Mouse (Mus musculus) common myeloid progenitor, adult 5-6 weeks (primary cell): ENCODE results near the gene Tet2. TPM values are rescaled to one million over a fixed set of nuclear protein-coding genes. Genes with fewer than 3 reads are reported as not detected.
"Not testable (repeated sequence)": the region's sequence is repeated elsewhere in the genome, so short reads cannot be mapped to it uniquely, and the experiment has no call there.

Source experiments
- ATAC-seq: replicated peaks from 2 replicates; pipeline ENCODE4 v1.8.0; 2016; ENCODE audit warnings: low read depth, mild to moderate bottlenecking, moderate TSS enrichment, inconsistent platforms; ENCODE audit not compliant: poor library complexity, severe bottlenecking
- total RNA-seq: library from RNA; stranded (forward); fragments of 200-1000, 187-1606 nt; gene quantifications from 2 replicates; pipeline ENCODE4 v1.2.3, GENCODE M21; 2017

Tet2 gene
- total RNA-seq, 1 experiment from 2014 or later = 51.5 TPM

DNA sequence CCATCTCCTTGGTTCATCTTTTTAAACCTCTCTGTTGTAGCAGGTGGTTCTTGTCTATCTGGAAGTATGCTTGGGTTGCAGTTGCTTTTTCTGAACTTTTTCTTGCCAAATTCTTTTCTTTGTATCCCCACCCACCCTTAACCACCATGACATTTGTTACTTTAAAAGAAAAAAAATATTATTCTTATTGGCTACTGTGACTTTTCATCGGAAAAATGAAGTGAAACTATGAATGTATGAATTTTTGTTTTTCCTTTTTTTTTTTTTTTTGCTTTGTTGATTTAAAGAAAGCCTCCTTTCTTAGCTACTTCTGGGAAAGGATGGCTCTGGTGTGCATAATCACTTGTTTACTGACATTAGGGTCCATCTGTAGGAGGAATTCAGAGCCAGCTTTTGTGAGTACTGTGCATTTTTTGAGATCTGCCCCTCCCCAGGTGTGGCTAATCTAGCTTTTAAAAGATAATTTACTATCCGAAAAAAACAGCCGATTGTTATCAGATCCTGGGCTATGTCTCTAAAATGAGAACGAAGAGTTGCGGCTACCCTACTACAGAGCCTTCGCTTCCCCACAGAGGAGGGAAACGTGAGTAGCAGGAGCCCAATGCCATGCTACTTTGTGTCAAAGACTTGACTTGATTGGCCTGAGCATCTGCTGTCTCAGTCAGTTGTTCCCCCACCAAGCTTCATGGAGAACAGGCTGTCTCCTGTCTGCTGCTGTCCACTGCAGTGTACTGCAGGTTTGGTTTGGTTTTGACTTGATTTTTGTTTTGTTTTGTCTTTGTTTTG lies 4.6 kb upstream of the Tet2 start:
- no peak for ATAC-seq

DNA sequence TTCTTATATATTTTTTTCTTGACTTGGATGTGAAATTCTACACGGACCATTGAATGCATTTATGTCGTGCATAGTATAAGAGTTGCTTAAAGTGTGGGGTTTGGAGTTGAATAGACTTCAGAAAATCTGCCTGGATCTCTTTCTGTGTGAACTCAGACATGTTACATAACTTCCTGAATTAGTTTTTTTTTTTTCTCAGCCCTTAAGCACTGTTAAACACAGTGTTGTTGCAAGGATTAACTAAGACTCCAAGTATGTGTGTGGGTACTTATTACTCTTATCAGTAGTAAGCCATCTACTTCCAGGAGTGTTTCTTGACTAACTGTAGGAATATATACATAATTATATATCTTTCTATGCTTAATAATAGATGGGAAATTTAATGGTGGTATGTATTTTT lies 3.7 kb upstream of the Tet2 start:
- ATAC-seq = no peak

DNA sequence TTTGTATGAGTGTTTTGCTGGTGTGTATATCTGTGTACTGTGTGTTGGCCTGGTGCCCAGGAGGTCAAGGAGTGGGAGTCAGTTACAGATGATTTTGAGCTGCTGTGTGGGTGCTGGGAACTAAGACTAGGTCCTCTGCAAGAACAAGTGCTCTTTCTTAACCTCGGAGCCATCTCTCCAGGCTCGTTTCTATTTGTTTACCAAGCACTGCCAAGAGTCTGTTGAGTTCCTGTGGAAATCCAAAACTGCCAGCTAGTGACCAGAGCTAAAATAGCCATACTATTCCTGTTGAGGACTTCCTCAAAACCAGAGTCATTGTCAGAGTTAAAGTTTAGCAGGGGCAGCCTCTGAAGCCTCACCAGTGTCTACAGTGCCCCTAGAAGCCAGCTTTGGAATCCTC lies 1.9 kb upstream of the Tet2 start:
- ATAC-seq = no peak

DNA sequence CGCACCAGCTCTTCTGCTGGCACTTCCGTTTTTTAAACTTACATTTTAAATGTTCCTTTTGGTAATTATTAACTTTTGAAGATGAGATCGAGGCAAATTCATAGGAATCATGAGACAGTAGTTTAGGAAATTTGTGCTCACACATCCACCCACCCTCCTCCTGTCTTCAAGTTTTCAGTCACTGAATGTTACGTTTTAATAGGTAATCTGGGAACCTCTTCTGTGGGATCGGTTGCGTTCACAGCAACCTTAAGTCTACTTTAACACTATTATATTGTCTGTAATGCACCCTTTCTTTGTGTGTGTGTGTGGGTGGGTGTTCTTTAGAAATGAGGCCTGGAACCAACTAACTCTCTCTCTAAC lies 346 bp upstream of the Tet2 start:
- no peak for ATAC-seq

DNA sequence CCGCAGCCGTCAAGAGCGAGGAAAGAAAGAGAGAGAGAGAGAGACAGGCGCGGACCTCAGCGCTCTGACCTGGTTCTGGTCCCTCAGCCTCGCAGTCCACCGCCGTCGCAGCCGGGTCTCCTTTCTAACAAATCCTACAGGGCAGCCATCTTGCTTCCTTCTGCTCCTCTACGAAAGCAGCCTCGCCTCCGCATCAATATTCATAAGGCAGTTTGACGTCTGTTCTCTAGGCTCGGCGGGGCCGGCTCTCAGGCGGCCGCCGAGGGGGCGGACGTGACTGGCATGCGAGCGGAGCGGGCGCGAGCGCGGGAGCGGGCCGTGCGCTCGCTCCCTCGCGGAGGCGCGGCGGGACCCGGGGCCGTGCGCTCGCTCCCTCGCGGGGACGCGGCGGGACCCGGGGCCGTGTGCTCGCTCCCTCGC lies 798 bp downstream of the Tet2 start:
- ATAC-seq = peak; percentile 78

DNA sequence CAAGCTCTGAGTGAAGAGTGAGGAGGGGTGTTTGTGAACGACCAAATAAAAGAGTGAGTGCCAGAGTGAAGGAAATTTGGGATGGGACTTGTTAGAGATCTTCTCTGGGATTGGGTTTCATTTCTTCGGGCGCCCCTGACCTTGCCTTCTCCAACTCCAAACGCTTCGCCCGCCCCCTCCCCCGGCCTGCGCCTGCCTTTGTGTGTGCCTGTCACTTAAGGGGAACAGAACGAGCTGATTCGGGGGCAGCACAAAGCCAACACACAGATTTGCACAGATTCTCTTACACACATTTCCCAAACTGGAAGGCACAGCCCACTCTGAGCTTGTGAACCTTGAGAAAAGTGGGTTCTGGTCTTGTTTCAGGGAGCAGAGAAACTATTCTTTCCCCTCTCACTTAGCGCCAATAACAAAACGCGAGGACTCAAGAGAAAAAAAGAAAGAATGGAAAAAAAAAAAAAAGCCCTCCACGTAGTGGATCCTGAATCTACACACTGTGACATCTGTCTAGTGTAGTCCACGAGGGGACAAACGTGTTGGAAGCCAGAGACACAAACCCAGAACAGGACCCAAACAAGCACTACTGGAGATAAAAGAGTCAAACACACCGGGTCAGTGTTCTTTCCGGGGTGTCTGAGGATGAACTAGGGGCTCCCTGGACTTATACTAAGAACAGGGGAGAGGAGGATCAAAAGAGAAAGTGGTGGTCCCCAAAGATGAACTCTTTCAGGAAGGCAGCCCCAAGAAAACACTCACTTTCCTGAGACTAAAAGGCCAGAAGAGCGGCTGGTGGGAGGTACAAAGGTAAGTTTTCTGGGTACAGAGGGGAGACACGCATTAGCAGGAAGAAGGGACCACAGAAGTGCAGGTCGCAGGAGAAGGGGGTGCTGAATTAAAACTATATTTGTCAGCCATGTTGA lies 1.6 kb downstream of the Tet2 start:
- 0 out of 2 replicates have a peak, but pooled peaks have one; percentile 16 for ATAC-seq

DNA sequence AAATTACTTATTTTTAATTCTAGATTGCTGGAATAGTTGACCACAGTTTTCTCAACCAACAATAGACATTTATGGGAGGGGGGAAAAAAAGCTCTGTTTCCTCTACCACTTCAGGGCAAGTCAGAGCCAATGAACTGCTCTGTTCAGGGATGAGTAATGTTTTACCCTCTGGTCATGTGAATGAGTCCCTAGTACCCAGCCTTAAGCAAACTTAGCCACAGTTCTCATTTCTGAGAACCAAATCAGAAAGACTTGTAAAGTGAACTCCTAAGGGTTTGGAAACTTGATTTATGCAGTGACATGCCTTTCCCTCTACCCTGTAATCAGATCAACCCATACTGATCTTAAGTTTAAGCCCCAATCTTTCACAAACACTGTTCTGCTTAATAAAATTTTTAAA lies 2.9 kb downstream of the Tet2 start:
- ATAC-seq = no peak

DNA sequence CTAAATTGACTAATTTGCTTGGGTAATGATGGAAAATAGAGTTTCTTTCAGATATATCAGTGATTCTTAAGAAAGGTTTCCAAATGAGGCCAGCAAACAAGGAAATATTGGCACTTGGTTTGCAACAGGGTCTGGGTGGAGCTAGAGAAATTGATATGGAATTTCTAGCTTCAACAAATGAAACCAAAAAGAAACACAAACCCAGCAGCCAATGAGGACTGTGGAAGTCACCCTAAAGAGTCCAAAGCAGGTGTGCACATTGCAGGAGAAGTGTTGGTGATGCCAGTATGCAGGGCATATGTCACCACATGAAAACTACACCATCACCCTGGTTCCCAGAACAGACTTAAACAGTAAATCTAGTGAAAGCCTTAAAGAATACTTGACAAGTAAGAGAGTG lies 3.9 kb downstream of the Tet2 start:
- ATAC-seq = no peak

DNA sequence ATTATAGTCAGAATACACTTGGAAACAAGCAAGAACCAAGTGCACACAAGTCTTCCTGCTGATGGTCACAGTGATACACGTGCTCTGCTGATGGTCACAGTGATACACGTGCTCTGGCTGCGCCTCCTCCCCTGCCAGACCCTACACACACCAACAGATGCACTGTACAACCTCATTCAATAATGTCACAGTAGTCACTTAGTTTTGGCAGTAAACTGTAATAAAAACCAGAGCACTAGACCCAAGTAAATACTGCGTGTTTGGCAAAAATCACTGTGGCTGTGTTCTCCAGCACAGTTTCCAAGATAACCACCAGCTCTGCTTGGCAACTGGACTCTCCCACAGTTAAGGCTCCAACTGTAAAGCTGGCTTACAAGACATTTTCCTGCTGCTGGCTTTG lies 4.9 kb downstream of the Tet2 start:
- no peak for ATAC-seq

DNA sequence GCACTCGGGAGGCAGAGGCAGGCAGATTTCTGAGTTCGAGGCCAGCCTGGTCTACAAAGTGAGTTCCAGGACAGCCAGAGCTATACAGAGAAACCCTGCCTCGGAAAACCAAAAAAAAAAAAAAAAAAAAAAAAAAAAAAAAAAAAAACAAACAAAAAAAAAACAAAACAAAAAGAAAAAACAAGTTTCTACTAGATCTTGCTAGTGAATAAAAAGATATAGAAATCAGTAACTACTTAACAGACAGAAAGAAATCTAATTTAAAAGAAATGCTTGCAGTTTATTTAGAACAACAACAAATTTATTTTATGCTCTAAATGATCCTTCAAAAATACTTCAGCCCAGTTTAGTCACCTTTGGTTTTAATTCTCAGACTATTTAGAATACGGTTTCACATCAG lies 6.4 kb downstream of the Tet2 start:
- not testable (repeated sequence) for ATAC-seq

DNA sequence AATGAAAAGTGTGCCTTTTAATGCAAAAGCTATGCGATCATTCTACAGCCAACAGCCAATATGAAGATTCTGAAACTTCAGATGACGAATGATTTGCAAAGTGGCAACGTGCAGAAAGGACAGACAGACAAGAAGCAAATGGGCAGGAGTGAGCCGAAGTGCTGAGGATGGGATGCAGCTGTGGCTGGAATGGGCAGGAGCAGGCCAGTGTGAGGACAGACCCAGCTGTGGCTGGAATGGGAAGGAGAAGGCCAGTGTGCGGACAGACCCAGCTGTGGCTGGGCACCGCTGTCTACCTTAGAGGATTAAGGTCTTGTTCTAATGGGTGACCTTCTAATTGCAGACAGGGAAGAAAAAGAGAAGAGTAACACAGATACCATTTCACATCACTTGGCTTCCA lies 9.3 kb downstream of the Tet2 start:
- ATAC-seq = no peak

DNA sequence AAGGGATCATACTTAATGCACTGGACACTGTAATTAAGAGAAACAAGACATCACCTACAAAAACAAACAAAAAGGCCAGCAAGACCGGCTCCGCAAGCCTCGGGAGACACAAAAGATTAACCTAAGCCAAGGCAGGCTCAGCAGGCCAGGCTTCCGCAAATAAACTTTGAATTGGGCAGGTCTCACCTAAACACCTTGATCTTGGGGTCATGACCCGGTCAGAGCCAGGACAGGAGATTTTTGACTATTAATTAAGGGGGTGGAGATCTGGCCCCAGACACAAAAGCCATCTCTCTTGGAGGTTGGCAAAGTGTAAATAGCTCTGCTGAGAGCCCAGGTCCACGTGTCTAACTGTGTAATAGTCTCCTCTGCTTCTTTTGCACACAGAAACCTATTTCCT lies 10.9 kb downstream of the Tet2 start:
- ATAC-seq = no peak

DNA sequence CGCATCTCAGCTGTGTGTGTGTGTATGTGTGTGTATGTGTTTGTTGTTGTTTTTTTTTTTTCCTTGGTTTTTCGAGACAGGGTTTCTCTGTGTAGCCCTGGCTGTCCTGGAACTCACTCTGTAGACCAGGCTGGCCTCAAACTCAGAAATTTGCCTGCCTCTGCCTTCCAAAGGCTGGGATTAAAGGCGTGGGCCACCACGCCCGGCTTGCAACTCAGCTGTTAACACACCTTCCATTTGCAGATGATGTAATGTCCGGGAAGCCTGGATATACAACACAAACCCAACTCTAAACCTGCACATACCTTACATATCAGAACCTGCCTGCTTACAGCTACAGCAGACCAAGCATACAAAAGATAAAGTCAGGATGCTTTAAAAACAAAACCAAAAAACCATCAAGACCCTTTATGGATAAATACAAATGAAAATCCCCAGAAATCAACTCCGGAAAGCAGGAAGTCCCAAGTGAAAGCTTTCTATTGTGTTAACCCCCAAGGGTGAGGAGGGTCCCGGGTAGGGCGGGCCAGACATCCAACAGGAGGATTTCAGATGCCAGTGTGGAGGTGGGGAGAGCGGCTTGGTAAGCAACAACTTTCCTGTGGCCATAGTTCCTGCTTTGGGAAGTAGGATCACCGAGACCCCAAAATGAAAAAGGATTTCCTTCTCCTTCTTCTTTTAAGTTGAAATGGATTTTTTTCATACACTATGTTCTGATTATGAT lies 11.5 kb downstream of the Tet2 start:
- ATAC-seq = no peak

DNA sequence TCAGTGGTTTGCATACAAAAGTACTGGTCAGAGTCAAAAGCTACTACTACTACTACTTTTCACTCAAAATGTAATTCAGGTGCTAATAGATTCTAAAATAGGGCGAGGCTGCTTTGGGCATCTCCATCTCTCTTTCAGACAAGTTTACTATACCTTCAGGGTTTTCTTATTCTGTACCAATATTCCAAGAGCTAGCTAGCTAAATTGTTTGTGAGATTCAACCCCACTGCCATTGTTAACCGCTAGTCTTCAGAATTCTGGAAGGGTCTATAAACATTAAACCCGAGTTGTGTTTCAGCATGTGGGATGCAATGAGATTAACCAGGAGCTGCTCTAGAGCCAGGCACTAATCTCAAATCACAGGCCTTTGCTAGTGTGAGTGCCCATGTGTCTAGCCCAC lies 12.1 kb downstream of the Tet2 start:
- no peak for ATAC-seq

DNA sequence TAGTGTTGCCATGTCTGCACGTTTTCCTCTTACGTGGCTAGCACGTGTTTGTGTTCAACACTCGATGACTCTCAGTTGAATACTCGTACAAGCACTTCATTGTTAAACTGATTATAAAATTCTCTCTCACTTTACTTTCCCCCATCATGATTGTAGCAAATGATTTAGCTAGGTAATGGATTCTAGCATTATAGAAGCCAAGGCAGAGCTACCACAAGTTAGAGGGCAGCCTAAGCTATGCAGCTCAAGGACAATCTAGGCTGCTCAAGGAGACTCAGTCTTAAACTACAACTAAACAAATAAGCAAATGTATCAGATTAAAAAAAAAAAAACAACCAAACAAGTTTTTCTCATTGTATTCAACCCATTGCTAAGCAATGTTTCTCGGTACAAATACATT lies 12.7 kb downstream of the Tet2 start:
- no peak for ATAC-seq

DNA sequence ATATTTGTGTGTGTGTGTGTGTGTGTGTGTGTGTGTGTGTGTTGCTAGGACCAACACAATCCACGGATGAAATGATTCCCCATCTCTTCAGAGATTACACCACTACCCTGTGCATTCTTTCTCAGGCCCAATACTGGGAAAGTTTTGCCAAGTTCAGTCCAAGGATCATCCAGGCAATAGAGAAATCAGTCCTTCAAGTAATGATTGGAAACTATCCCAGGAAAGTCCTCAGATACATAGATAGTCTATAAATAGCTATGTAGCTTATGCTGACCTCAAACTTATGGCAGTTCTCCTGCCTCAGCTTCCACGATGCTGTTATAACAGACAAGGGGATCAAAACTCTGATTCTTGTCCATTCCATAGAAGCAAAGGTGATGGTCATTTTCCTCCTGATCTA lies 13.8 kb downstream of the Tet2 start:
- no peak for ATAC-seq

DNA sequence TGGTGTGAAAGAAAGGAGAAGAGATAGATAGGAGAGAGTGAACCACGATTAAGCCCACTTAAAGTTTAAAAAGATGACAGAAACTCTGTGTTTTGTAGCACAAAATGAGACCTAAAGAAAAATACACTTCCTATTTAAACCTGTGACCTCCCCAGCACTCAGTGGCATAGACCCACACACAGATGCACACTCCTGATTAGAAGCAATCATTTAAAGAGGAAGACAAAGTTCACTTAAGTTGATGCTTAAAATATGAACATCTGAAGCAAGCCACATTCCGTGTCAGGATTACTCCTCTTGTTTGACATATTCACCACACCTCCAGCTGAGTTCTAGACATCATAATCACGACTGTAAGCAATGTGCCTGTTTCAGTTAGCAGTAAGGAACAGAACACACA lies 14.3 kb downstream of the Tet2 start:
- peak; percentile 64 for ATAC-seq

DNA sequence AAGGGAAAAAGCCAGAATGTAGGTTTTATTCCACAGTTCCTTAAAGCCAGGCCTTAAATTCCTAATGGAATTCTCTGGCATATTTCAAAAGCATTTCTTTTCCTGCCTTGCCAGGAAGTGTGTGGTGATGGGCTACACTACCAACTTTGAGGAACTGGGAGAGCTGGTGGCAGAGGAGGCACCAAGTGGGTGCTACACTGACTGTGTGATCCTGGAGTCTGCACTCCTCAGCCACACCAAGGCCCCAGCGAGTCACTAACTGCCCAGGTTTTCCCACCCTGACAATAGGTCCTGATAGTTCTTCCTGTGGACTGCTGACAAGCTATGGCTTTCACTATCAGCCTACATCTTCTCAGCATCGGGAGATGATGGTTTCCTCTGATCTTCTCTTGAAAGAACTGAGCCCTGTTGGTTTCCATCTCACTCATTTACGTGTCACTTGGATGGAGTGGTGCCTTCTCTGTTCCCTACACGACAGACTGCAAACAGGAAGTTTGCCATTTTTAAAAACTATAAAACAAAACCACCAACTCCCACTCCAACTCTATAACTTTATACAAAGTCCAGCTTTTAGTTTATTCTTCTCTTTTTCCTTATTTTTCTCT lies 18.7 kb downstream of the Tet2 start:
- peak; percentile 30; the same call in 1 of the 2 replicates for ATAC-seq

DNA sequence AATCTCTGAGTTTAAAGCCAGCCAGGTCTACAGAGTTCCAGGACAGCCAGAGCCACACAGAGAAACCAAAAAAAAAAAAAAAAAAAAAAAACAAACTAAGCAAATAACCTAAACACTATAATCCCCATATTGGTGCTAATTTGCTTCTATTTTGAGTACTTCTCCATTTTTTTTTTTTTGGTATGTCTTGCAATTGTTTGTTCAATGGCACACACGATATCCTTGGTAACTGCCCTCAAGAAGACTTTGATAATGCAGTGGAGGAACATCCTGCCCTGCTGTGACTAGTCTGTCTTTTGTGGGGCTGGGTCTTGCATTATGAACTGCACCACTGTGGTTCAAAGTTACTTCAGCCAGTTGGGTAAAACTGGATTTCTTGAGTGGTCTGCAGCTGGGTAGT lies 19.4 kb downstream of the Tet2 start:
- peak; percentile 87 for ATAC-seq

DNA sequence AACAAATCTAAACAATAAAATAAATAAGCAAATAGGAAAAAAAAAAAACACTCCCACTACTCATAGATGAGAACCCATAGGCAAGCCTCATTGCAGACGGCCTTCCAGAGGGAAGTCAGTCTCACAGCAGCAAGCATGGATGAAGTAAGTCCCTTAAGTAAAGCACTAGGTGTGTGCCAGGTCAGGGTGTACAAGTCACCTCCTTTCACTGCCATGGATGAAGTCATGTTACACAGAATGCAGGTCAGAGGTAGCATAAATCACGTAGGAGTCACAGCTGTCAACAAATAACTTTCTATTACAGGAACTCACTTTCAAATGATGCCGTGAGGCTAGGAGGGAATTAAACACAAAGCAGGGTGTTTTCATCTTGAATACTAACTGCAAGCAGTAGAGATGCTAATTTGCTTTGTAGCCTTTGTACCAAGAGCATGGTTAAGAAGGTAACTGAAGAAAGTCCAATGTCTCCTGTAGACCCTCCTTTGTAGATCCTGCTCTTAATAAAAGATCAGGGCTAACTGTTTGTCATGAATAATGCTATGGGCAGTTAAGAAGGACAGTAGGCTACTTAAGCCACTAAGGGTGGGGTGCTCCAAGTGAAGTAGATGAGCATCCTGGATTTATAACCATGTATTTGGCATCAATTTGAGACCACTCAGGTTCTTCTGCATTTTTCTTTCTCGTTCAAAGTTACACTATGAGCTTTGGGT lies 20.4 kb downstream of the Tet2 start:
- no peak for ATAC-seq
